Mouse (Mus musculus): ENCODE data around the gene Cyp2b10. TPM values are rescaled to one million over a fixed set of nuclear protein-coding genes. Genes with fewer than 3 reads are reported as not detected.
"Not testable (repeated sequence)": the region's sequence is repeated elsewhere in the genome, so short reads cannot be mapped to it uniquely, and the experiment has no call there.

The Cyp2b10 gene
- total RNA-seq, 2 experiments from 2014 or later, result not detected

DNA sequence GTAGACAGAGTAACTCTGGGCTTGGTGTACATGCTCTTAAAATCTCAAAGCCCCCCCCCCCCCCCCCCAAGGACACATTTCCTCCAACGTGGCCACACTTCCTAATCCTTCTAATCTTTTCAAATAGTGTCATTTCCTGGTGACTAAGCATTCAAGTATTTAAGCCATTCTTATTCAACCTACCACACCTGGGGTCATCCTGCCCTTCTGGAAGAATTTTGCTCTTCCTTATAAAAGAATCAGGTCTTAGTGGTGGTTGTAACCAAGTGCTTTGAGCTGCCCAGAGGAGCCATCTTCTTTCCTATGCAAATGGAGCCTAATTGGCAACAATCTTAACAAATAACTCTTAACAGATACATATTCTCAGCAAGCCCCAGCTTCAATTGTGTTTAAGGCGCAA lies 12.6 kb downstream of the Cyp2b10 start:
- DNase-seq (ENCODE audit: low spot score in 2 of 2), result no peak

DNA sequence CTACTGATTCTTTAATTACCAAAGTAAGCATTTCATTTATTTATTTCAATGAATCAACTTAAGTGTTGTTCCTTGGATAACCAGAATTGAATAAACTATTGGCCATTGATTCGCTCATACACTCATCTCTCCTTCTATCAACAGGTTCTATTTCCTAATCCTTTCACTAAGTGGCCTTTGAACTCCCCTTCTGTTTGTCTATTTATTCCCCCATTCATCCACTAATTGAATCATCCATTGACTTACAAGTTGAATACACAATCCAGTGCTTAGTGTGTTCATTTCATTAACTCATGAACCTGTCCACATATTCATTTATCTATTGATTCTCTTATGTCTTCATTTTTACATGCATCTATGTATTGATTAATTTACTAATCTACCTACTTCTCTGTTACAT lies 18.7 kb downstream of the Cyp2b10 start:
- no peak for DNase-seq (ENCODE audit: low spot score in 2 of 2)

DNA sequence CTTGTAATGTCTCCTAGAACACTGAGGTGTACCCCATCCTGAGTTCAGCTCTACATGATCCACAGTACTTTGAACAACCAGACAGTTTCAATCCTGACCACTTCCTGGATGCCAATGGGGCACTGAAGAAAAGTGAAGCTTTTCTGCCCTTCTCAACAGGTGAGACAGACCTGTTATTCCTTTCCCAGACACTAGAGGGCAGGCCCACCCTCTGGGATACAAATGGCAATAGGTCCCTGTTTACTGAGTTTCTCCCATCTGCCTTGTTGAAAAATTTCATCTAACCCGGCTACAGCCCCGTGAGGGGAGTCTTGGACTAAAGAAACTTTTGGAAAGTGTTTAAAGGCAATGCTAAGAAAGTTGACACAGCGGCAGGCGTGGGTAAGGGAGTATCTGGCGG lies 19.9 kb downstream of the Cyp2b10 start:
- not testable (repeated sequence) for DNase-seq (ENCODE audit: low spot score in 2 of 2)

DNA sequence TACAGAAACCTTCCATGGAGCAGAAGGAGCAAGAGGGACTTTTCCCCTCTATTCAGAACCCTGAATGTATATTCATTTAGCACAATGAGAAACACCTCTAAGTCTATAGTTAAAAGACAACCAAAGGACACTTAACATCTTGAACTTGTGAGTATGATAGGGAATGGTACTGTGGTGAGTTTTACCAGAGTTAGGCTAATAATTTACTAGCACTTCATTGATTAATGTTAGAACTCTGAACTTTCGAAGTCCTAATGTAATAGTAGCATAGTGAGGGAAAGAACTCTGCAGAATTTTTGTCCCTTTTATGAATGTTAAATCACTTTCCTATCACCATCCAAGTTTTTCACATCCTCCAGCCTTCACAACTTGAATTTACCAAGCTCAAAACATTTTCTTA lies 22.0 kb downstream of the Cyp2b10 start:
- DNase-seq (ENCODE audit: low spot score in 2 of 2), result no peak

DNA sequence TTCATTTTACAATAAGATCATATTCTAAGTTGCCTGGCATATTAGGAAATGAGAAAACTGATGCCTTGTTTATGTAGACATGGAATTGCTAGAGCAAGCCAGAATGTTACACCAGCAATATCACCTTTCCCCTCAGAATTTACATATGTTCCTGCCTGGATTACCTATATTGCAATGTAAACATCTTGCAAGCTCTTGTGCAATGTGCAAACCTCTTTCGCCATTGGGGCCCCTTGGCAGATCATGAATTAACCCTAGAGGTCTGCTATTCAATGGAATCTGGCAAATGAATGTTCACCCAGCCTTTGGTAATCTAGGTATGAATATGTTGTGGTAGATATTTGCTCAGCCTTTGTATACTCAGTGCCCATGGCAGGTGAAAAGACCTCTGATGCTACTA lies 47.9 kb downstream of the Cyp2b10 start:
- no peak for DNase-seq (ENCODE audit: low spot score in 2 of 2)

Other genes starting within 250 kb of the Cyp2b10 start
- 10 to 100 TPM; 33.2 to 36.1 TPM for gene Bckdha, start 238.6 kb upstream of the Cyp2b10 start, total RNA-seq (2021)
- gene Exosc5, start 238.5 kb upstream of the Cyp2b10 start, total RNA-seq (2021), result 10 to 100 TPM; 22.6 to 29.4 TPM
- 10 to 100 TPM; 37.2 to 46.4 TPM for gene Tmem91, start 222.5 kb upstream of the Cyp2b10 start, total RNA-seq (2021)
- 10 to 100 TPM; 26.6 to 29.8 TPM for gene B9d2, start 216.8 kb upstream of the Cyp2b10 start, total RNA-seq (2021)
- 10 to 100 TPM; 11.0 to 12.9 TPM for gene Tgfb1, start 210.6 kb upstream of the Cyp2b10 start, total RNA-seq (2021)
- 10 to 100 TPM; 44.4 to 45.8 TPM for gene Ccdc97, start 178.5 kb upstream of the Cyp2b10 start, total RNA-seq (2021)
- gene Hnrnpul1, start 142.9 kb upstream of the Cyp2b10 start, total RNA-seq (2021), result 100 to 1,000 TPM; 122 to 129 TPM
- gene Axl, start 108.9 kb upstream of the Cyp2b10 start, total RNA-seq (2021), result 10 to 100 TPM; 43.2 to 44.9 TPM
- 1 to 10 TPM; 2.6 to 4.0 TPM for gene Cyp2s1, start 80.7 kb upstream of the Cyp2b10 start, total RNA-seq (2021)
- gene Cyp2b13, start 163.9 kb downstream of the Cyp2b10 start, total RNA-seq (2021), result not detected

Measured in layer of hippocampus, postnatal 10 days (tissue).